Mouse (Mus musculus) limb, embryonic 14.5 days (tissue): Measurements from ENCODE around the gene Map7. TPM values are rescaled to one million over a fixed set of nuclear protein-coding genes. Genes with fewer than 3 reads are reported as not detected.

Experiments used
- ATAC-seq: fragments of 200-750 bp; cut with Nextera tagmentation; 2 replicates; pipeline ENCODE4 v1.8.0; 2017; ENCODE audit warnings: low read depth, moderate number of reproducible peaks, moderate TSS enrichment; ENCODE audit not compliant: low FRiP score
- DNase-seq: peaks from one replicate; pipeline ENCODE4 v3.0.0-alpha.2; 2015; ENCODE audit warnings: low spot score
- H3K27ac ChIP-seq: fragments of 300-500 bp; sonication (generic); replicated peaks from 2 replicates; pipeline ENCODE4 v1.5.1; 2014; ENCODE audit warnings: low read depth, mild to moderate bottlenecking, low read length, moderate library complexity, mixed read lengths
- H3K27me3 ChIP-seq: fragments of 300-500 bp; sonication (generic); 2 replicates; pipeline ENCODE4 v1.6.1; 2014; ENCODE audit warnings: low read length, mixed read lengths; ENCODE audit not compliant: control insufficient read depth, insufficient read depth
- H3K36me3 ChIP-seq: fragments of 300-500 bp; sonication (generic); 2 replicates; pipeline ENCODE4 v1.6.1; 2014; ENCODE audit warnings: mild to moderate bottlenecking, low read length, moderate library complexity, mixed read lengths; ENCODE audit not compliant: control insufficient read depth, insufficient read depth
- H3K4me1 ChIP-seq: fragments of 300-500 bp; sonication (generic); 2 replicates; pipeline ENCODE4 v1.6.1; 2014; ENCODE audit warnings: antibody characterized with exemption, low read length, mixed read lengths; ENCODE audit not compliant: control insufficient read depth, insufficient read depth
- H3K4me2 ChIP-seq: fragments of 300-500 bp; sonication (generic); replicated peaks from 2 replicates; pipeline ENCODE4 v1.6.1; 2014; ENCODE audit warnings: low read depth, mild to moderate bottlenecking, low read length, moderate library complexity; ENCODE audit not compliant: severe bottlenecking
- H3K4me3 ChIP-seq: fragments of 300-500 bp; sonication (generic); replicated peaks from 2 replicates; pipeline ENCODE4 v1.5.1; 2014; ENCODE audit warnings: low read length
- H3K9ac ChIP-seq: fragments of 300-500 bp; sonication (generic); 2 replicates; pipeline ENCODE4 v1.6.1; 2014; ENCODE audit warnings: mild to moderate bottlenecking, low read depth, low read length, moderate library complexity; ENCODE audit not compliant: severe bottlenecking
- H3K9me3 ChIP-seq: fragments of 300-500 bp; sonication (generic); 2 replicates; pipeline ENCODE4 v1.6.1; 2016; ENCODE audit warnings: low read length; ENCODE audit not compliant: control insufficient read depth
- POLR2A ChIP-seq: fragments of 200-500 bp; IDR thresholded peaks from 2 replicates; pipeline ENCODE4 v1.8.0; 2012; ENCODE audit warnings: inconsistent platforms, mild to moderate bottlenecking, moderate library complexity, borderline replicate concordance; ENCODE audit not compliant: insufficient read depth, insufficient read length; ENCODE audit errors: extremely low read depth
- WGBS: fragments of 180-500 bp; shearing (Covaris S2); extraction: QIAGEN DNeasy Blood & Tissue Kit; methylation state at CpG from one replicate; pipeline ENCODE4 v1.1.7; 2014; 5-methylcytosine and 5-hydroxymethylcytosine counted together
- polyA plus RNA-seq, 2 experiments: library from polyadenylated mRNA; depleted of rRNA in 1 of 2; stranded (reverse) in 1 of 2; unstranded in 1 of 2; fragments of >200 nt; fragmentation: Nextera tagmentation in 1 of 2; extraction: Ambion mirVana in 1 of 2; gene quantifications; 2 replicates each; pipeline versions ENCODE4 v1.2.1 to v1.2.3; 2012 to 2014

Map7 gene
- polyA plus RNA-seq (2012; rRNA removed), result 6.2 and 6.3 TPM in 2 replicates
- polyA plus RNA-seq (2014; fragmentation: Nextera tagmentation; extraction: Ambion mirVana), result 8.6 and 9.7 TPM in 2 replicates

DNA sequence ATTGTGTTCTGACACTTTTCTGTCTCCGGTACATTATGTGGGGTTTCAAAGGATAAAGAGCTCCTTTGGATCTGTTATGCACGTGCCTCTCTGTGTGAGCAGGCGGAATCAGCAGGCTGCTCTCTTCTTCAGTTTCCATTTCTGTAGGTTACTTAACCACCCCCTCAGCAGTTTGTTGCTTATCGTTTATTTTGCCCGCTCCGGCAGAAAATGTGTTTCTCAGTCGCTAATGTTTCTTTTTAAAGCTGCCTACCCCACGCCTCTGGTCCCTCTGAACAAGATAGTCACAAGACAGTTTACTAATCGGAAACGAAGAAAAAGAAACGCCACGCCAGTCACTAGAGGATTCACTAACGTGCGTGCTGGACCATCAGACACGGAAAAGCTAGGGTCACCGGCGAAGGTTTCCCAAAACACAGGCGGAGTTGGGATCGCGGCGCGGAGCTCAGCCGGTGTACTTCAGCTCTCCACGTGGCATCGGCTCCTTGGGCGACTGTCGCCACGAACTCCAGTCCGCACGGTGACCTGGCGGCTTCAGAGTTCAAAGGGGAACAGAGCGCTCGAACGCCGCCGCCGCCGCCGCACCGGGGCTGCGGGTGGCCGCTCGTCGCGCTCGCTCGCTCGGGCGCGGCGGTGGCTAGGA lies at the start of gene Map7:
Gene Map7 (plus strand): TSS at position 342 of the 643 bp plus-strand sequence.
- 6% methylated on average over 42 of the region's 51 CpGs for WGBS

DNA sequence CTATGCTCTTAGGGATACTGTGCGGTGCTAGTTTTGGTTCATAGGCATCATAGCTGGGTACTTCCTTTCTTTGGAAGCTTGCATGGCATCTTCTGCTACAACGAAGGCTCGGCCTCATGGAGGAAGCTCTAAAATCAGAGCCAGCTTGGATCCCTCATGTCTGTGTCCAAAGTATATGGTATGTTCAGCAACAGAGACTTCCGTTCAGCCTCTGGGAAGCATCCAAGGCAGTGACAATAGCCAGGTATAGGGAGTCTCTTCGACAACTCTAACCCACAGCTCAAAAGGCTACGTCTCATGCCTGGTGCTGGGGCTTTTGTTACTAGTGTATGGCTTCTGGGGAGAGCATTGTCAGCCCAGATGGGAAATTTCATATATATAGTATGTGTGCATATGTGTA lies 46.8 kb upstream of the Map7 start:
- WGBS, result 91% methylated on average over 6 of the region's 6 CpGs
- H3K36me3 ChIP-seq, result no peaks in the 10 kb centered on the region
- H3K4me3 ChIP-seq, result no peak overlapping the region
- H3K9me3 ChIP-seq, result no peaks in the 10 kb centered on the region
- no peak overlapping the region for H3K9ac ChIP-seq
- no peak overlapping the region for H3K27ac ChIP-seq
- no peak overlapping the region for H3K4me2 ChIP-seq
- no peaks in the 10 kb centered on the region for H3K4me1 ChIP-seq
- ATAC-seq (no peak), DNase-seq (no peak)
- TF ChIP-seq POLR2A, result no peak
- no peaks in the 10 kb centered on the region for H3K27me3 ChIP-seq

More for the DNA sequence above, at the start of gene Map7:
- ATAC-seq, result no peak
- peak within 1 kb of the TSS; percentile 96 for H3K4me2 ChIP-seq
- no peak for DNase-seq
- no peaks in the 10 kb centered on the region for H3K9me3 ChIP-seq
- no peaks in the 10 kb centered on the region for H3K36me3 ChIP-seq
- peaks cover 30% of the 10 kb centered on the region for H3K27me3 ChIP-seq
- H3K9ac ChIP-seq, result peak within 1 kb of the TSS; percentile 67
- H3K4me3 ChIP-seq, result peak within 1 kb of the TSS; percentile 76
- TF ChIP-seq POLR2A, result no peak
- peaks cover 6% of the 10 kb centered on the region for H3K4me1 ChIP-seq
- no peak within 1 kb of the TSS for H3K27ac ChIP-seq

DNA sequence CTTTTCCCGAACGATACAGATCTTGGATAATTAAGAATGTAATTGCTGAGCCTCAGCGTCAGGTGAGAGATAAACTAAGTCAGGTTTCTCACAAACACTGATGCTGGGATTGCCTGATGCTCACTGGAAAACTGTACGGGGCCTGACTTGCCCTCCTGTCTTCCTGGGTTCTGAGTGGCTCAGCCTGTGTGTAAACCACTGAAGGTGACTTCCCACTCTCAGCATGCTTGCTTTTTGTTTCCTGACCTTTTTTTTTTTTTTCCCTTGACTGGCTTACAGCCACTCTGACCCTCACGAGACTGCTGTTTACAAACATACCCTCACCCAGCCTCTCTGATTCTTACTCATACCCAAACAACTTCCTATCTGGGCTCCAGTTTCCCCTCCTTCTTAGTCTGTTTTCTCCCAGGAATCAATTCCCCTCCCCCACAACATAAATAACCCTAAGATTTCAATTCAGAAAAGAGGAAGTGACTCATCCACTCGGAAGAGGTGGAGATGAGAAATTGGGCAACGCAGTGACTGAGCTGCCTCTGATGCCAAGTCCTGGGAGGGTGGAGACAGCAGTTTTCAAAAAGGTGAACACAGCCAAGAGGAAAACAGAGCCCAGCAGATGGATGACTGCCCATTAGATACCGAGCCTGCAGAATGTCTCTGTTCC lies 43.9 kb upstream of the Map7 start:
- no peak for TF ChIP-seq POLR2A
- 62% methylated on average over 8 of the region's 8 CpGs for whole genome bisulfite sequencing
- Histone ChIP-seq H3K9ac (no peak overlapping the region), H3K27me3 (no peaks in the 10 kb centered on the region), H3K4me3 (no peak overlapping the region), H3K36me3 (no peaks in the 10 kb centered on the region), H3K4me1 (no peaks in the 10 kb centered on the region), H3K9me3 (no peaks in the 10 kb centered on the region), H3K27ac (no peak overlapping the region), H3K4me2 (no peak overlapping the region)
- ATAC-seq (no peak), DNase-seq (no peak)

DNA sequence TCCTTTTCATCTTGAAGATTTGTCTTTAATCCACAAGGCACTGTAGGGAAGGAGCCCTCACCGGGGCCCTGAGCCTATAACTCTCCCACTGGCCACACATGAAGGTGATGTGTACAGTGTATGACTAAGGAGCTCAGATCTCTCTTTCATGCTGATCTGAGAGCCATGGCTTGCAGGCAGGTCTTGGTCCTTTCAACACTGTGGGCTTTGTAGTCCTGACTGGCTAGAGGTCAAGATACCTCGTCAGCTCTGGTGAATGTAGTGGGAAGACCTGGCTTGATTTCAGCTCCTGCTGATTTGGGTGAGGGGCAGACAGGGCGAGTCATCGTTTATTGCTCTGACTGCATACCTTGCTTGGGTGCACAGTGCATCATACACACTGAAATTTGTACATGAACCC lies 42.7 kb upstream of the Map7 start:
- TF ChIP-seq POLR2A, result no peak
- no peak overlapping the region for H3K27ac ChIP-seq
- no peaks in the 10 kb centered on the region for H3K27me3 ChIP-seq
- no peak overlapping the region for H3K4me2 ChIP-seq
- no peaks in the 10 kb centered on the region for H3K9me3 ChIP-seq
- H3K36me3 ChIP-seq, result no peaks in the 10 kb centered on the region
- 76% methylated on average over 4 of the region's 4 CpGs for WGBS
- no peak for ATAC-seq
- no peak overlapping the region for H3K4me3 ChIP-seq
- no peak overlapping the region for H3K9ac ChIP-seq
- DNase-seq, result no peak
- H3K4me1 ChIP-seq, result no peaks in the 10 kb centered on the region

DNA sequence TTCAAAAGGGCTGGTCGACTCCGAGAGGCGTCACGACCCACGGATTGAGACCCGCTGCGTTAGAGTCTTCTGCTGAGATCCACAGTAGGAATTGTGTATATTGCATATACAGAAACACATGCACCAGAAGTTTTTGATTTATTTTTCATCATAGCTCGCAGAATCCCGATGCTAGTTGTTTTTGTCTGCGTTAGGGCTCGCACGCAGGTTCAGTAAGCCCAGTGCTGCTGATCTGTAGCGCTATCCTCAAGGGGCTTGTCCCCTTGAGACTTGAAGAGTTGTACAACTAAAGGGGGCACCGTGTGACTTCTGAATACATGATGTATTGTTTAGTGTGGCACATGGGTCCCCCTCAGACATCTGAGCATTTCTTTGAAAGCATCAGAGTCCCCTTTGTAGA lies 41.2 kb upstream of the Map7 start:
- ATAC-seq (no peak), DNase-seq (no peak)
- Histone ChIP-seq H3K4me2 (no peak overlapping the region), H3K9ac (no peak overlapping the region), H3K4me3 (no peak overlapping the region), H3K27ac (no peak overlapping the region), H3K9me3 (no peaks in the 10 kb centered on the region), H3K4me1 (no peaks in the 10 kb centered on the region), H3K27me3 (no peaks in the 10 kb centered on the region), H3K36me3 (no peaks in the 10 kb centered on the region)
- 83% methylated on average over 14 of the region's 14 CpGs for WGBS
- TF ChIP-seq POLR2A, result no peak
